Mouse (Mus musculus) limb, embryonic 12.5 days (tissue): ENCODE results near the gene Krt19. TPM values are rescaled to one million over a fixed set of nuclear protein-coding genes. Genes with fewer than 3 reads are reported as not detected.

ENCODE experiments used
- ATAC-seq: fragments of 200-750 bp; cut with Nextera tagmentation; 2 replicates; pipeline ENCODE4 v1.8.0; 2017; ENCODE audit warnings: low read depth, moderate TSS enrichment; ENCODE audit not compliant: insufficient number of reproducible peaks, insufficient read depth, low FRiP score, low TSS enrichment
- H3K27ac ChIP-seq: fragments of 300-500 bp; sonication (generic); 2 replicates; pipeline ENCODE4 v1.5.1; 2016; ENCODE audit warnings: mild to moderate bottlenecking, moderate library complexity
- H3K27me3 ChIP-seq: fragments of 300-500 bp; sonication (generic); 2 replicates; pipeline ENCODE4 v1.6.1; 2016; ENCODE audit warnings: mild to moderate bottlenecking, moderate library complexity
- H3K36me3 ChIP-seq: fragments of 300-500 bp; sonication (generic); 2 replicates; pipeline ENCODE4 v1.6.1; 2016; ENCODE audit warnings: mild to moderate bottlenecking, moderate library complexity
- H3K4me1 ChIP-seq: fragments of 300-500 bp; sonication (generic); replicated peaks from 2 replicates; pipeline ENCODE4 v1.6.1; 2016
- H3K4me2 ChIP-seq: fragments of 300-500 bp; sonication (generic); 2 replicates; pipeline ENCODE4 v1.6.1; 2016; ENCODE audit warnings: mild to moderate bottlenecking, moderate library complexity
- H3K4me3 ChIP-seq: fragments of 300-500 bp; sonication (generic); replicated peaks from 2 replicates; pipeline ENCODE4 v1.5.1; 2016; ENCODE audit warnings: mild to moderate bottlenecking
- H3K9ac ChIP-seq: fragments of 300-500 bp; sonication (generic); replicated peaks from 2 replicates; pipeline ENCODE4 v1.6.1; 2016; ENCODE audit warnings: mild to moderate bottlenecking, moderate library complexity
- H3K9me3 ChIP-seq: fragments of 300-500 bp; sonication (generic); 2 replicates; pipeline ENCODE4 v1.6.1; 2016; ENCODE audit warnings: mild to moderate bottlenecking, moderate library complexity
- WGBS: fragments of 180-500 bp; shearing (Covaris S2); methylation state at CpG from one replicate; pipeline ENCODE4 v1.1.7; 2016; 5-methylcytosine and 5-hydroxymethylcytosine counted together
- polyA plus RNA-seq: library from polyadenylated mRNA; unstranded; fragments of >200 nt; fragmentation: Nextera tagmentation; extraction: Ambion mirVana; gene quantifications from 2 replicates; pipeline ENCODE4 v1.2.1, GENCODE M21; 2016

Gene Krt19
- polyA plus RNA-seq, 1 experiment from 2014 or later: 8.4 TPM

- 62% methylated on average over 7 of the region's 7 CpGs for WGBS
- Histone ChIP-seq H3K4me1 (peaks cover 27% of the 10 kb centered on the region), H3K27me3 (0 out of 2 replicates have a peak, but pooled peaks cover 3% of the 10 kb centered on the region), H3K9ac (no peak within 1 kb of the TSS), H3K36me3 (no peaks in the 10 kb centered on the region), H3K27ac (no peak within 1 kb of the TSS), H3K4me3 (no peak within 1 kb of the TSS), H3K9me3 (no peaks in the 10 kb centered on the region), H3K4me2 (no peak within 1 kb of the TSS)
- no peak for ATAC-seq
Observed at GRCm38 (mm10) chr11:100135731-100136130, 12.7 kb downstream of the Krt19 start, which contains the start of gene Krt15. Krt15 (minus strand) TSS chr11:100135928.

- no peak for ATAC-seq
- Histone ChIP-seq H3K4me1 (no peaks in the 10 kb centered on the region), H3K4me3 (no peak overlapping the region), H3K27ac (no peak overlapping the region), H3K4me2 (no peak overlapping the region), H3K27me3 (no peaks in the 10 kb centered on the region), H3K36me3 (no peaks in the 10 kb centered on the region), H3K9me3 (no peaks in the 10 kb centered on the region), H3K9ac (no peak overlapping the region)
- 66% methylated on average over 7 of the region's 7 CpGs for WGBS
Observed at GRCm38 (mm10) chr11:100124901-100125300, 23.6 kb downstream of the Krt19 start.

DNA sequence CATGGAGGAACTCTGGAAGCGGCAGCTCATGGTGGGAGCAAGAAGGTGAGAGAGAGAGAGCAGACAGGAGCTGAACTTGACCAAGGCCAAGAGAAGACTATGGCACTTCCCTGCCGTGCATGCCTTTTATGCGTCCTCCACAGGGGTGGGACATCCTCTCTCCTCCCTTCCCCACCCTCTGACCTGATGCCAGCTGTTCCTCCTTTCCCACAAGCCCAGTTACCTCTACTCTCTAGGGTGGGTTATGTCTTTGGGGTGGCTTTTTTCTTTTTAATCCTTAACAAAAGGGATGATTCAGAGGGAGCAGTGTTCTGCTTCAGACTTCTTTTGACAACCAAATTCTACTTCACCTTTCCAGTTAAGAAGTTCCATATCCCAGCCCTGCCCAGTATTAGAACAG, 27.0 kb downstream of the Krt19 start, which contains the start of gene Krt13:
Gene Krt13 (minus strand): TSS at position 101 of the 400 bp plus-strand sequence.
- ATAC-seq: no peak
- Histone ChIP-seq H3K4me1 (no peaks in the 10 kb centered on the region), H3K4me2 (no peak within 1 kb of the TSS), H3K9me3 (no peaks in the 10 kb centered on the region), H3K36me3 (no peaks in the 10 kb centered on the region), H3K27me3 (no peaks in the 10 kb centered on the region), H3K9ac (no peak within 1 kb of the TSS), H3K4me3 (no peak within 1 kb of the TSS), H3K27ac (no peak within 1 kb of the TSS)
- WGBS: 85% methylated on average over 3 of the region's 3 CpGs

DNA sequence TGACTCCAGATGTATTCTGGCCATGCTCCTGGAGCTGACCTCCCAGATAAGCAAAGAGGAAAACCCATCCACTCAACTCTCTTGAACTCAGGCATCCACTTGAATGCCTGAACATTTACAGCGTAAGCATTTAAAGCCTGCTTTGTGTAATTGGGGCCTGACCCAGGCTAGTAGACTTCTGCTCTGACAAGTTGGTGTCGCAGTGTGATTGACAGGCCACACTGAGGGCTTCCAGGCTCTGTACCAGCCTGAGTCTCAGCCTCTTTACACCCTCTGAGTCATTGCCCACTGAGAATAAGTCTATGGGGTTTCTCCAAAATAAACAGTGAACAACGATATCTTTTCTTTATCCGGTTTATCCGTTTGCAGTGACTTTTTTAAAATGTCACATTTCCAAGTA, 28.1 kb downstream of the Krt19 start:
- no peak for ATAC-seq
- WGBS: 88% methylated on average over 5 of the region's 5 CpGs
- H3K4me1 ChIP-seq: no peaks in the 10 kb centered on the region

DNA sequence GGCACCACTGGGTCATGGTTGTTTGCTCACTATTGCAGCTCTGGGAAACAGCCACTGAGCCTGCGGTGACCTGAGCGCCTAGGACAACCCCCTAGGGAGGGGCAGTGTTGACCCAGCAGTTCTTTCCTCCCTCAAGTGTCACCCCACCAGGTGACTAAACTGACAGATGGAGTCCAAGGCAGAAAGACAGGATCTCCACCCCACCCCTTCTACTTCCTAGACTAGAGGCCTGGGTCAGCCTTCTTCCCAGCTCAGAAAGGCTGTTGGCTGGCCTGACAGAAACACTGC, 34.8 kb downstream of the Krt19 start:
- Histone ChIP-seq H3K9ac (no peak overlapping the region), H3K4me3 (no peak overlapping the region), H3K4me1 (peaks cover 8% of the 10 kb centered on the region; the same call in 1 of the 2 replicates), H3K36me3 (no peaks in the 10 kb centered on the region), H3K27ac (no peak overlapping the region), H3K9me3 (no peaks in the 10 kb centered on the region), H3K27me3 (no peaks in the 10 kb centered on the region), H3K4me2 (no peak overlapping the region)
- no peak for ATAC-seq
- WGBS: 61% methylated on average over 2 of the region's 2 CpGs

More for the DNA sequence above, 28.1 kb downstream of the Krt19 start:
- Histone ChIP-seq H3K9ac (no peak overlapping the region), H3K9me3 (no peaks in the 10 kb centered on the region), H3K4me3 (no peak overlapping the region), H3K27me3 (no peaks in the 10 kb centered on the region), H3K36me3 (no peaks in the 10 kb centered on the region), H3K4me2 (no peak overlapping the region), H3K27ac (no peak overlapping the region)

DNA sequence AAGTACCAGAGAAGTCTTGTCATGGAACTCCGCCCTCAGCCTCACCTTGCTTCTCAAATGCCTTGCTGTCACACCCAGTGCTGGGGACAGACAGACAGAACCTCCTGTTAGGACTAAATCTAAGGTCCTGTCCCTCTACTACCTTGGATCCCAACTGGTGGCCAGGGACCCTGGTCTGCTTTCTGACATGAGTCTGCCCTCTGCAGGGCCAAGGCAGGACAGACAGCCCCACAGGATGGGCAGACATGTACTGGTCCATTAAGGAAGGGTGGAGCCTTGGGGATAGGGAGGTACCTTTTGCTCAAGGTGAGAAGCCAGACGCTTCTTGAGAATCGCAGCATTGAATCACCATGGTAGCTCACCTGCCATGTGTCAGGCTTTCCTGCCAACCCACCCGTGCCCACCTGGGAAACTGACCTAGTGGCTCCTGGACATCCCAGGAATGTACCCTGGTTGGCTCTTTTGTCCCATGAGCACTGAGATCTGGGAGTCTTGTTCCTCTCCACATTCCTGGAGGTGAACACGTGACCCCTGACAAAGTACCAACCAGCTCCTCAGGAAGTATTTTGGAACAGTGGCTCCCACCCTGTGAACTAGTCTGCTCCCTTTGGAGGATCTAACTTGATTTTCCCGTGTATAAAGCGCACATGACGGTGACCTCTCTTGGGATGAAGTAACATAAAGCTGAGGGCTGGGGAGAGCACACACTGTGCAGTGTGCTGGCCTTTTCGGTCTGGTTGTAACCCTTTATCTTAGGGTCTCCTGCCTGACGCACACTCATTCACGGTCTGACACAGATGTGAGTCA, 35.3 kb downstream of the Krt19 start:
- no peak overlapping the region for H3K9ac ChIP-seq
- no peak for ATAC-seq
- H3K4me2 ChIP-seq: no peak overlapping the region
- no peaks in the 10 kb centered on the region for H3K36me3 ChIP-seq
- no peak overlapping the region for H3K4me3 ChIP-seq
- 85% methylated on average over 11 of the region's 11 CpGs for WGBS
- no peak overlapping the region for H3K27ac ChIP-seq
- peaks cover 8% of the 10 kb centered on the region; the same call in 1 of the 2 replicates for H3K4me1 ChIP-seq
- H3K27me3 ChIP-seq: no peaks in the 10 kb centered on the region
- H3K9me3 ChIP-seq: no peaks in the 10 kb centered on the region

- ATAC-seq: no peak
- H3K27ac ChIP-seq: no peak within 1 kb of the TSS
Observed at GRCm38 (mm10) chr11:100105576-100106122, 42.8 kb downstream of the Krt19 start, which contains the start of gene Krt36. Krt36 (minus strand) TSS chr11:100105626.

DNA sequence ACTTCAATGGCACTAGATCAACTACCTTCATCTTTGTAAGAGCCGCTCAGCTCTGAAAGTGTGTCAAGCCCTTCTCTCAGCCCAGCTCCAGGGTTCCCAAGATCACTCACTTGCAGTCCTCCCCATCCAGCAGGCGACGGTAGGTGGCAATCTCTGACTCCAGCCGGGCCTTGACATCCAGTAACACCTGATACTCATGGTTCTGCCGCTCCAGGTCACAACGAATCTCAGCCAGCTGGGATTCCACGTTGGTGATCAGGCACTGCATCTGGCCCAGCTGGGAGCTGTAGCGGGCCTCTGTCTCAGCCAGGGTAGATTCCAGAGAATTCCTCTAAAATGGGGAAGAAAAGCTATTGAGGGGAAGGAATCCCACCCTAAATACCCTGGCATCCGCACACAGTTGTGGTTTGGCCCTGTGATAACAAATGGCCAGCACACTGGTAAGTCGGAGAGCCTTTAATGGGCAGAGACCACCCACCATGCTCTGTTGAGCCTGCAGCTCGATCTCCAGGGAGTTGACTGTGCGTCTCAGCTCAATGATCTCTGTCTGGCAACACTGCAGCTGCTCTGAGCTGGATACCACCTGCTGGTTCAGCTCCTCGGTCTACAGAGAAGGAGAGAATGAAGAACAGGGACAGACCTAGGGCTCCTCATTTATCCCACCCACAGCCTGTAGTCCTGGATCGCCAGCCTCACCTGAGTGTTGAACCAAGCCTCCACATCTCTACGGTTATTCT, 45.6 kb downstream of the Krt19 start:
- Histone ChIP-seq H3K4me3 (no peak overlapping the region), H3K27ac (no peak overlapping the region), H3K4me2 (no peak overlapping the region), H3K27me3 (0 out of 2 replicates have a peak, but pooled peaks cover 2% of the 10 kb centered on the region), H3K9ac (no peak overlapping the region), H3K9me3 (no peaks in the 10 kb centered on the region), H3K4me1 (peaks cover 4% of the 10 kb centered on the region; the same call in 1 of the 2 replicates), H3K36me3 (no peaks in the 10 kb centered on the region)
- 0 out of 2 replicates have a peak, but pooled peaks have one; percentile 20 for ATAC-seq
- WGBS: 56% methylated on average over 15 of the region's 15 CpGs

More at GRCm38 (mm10) chr11:100105576-100106122, 42.8 kb downstream of the Krt19 start, which contains the start of gene Krt36:
- Histone ChIP-seq H3K27me3 (no peaks in the 10 kb centered on the region), H3K4me1 (no peaks in the 10 kb centered on the region), H3K9me3 (no peaks in the 10 kb centered on the region), H3K4me2 (no peak within 1 kb of the TSS), H3K36me3 (no peaks in the 10 kb centered on the region), H3K9ac (no peak within 1 kb of the TSS), H3K4me3 (no peak within 1 kb of the TSS)
- 68% methylated on average over 6 of the region's 6 CpGs for WGBS

DNA sequence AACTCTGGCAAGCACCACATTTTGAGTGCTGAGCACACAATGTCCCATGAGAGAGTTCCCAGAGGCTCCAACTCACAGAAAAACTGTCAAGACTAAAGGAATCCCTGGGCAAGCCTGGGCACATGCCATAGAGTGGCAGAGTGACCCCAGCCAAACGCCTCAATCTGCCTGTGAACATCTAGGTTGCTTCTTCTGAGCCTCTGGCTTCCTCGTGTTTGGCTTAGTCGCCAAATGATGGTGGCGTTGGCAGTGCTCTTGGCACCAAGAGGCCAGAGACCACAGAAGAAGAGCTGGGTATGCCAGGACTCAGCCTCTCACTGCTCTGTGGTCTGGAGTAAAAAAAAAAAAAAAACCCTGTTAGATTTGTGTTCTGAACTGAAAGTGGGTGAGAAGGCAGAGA, 48.1 kb downstream of the Krt19 start:
- Histone ChIP-seq H3K9me3 (no peaks in the 10 kb centered on the region), H3K4me2 (no peak overlapping the region), H3K9ac (no peak overlapping the region), H3K36me3 (no peaks in the 10 kb centered on the region), H3K4me3 (no peak overlapping the region), H3K27ac (no peak overlapping the region), H3K4me1 (peaks cover 16% of the 10 kb centered on the region), H3K27me3 (0 out of 2 replicates have a peak, but pooled peaks cover 5% of the 10 kb centered on the region)
- ATAC-seq: no peak
- 76% methylated on average over 4 of the region's 4 CpGs for WGBS

DNA sequence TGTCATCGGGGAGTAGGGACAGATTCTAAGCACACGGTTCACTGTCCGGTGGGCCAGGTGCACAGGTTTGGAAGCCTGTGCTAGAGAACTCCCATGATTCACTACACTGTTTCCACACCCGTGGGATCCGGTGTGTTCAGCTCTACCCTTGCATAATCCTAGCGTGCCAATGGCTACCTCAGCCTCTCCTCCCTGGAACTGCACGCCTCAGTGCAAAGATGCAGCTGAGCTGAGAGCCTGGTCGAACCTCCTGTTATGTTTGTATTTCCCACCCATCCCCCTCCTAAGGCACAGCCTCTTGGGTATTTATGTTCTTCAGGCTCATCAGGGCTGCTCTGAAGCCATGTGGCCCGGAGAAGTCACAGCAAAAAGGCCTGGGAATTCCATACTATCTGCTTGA, 50.6 kb downstream of the Krt19 start:
- peaks cover 16% of the 10 kb centered on the region for H3K4me1 ChIP-seq
- H3K4me2 ChIP-seq: no peak overlapping the region
- H3K4me3 ChIP-seq: no peak overlapping the region
- ATAC-seq: no peak
- no peaks in the 10 kb centered on the region for H3K36me3 ChIP-seq
- H3K27me3 ChIP-seq: peaks cover 5% of the 10 kb centered on the region; the same call in 1 of the 2 replicates
- WGBS: 77% methylated on average over 9 of the region's 9 CpGs
- no peak overlapping the region for H3K27ac ChIP-seq
- no peak overlapping the region for H3K9ac ChIP-seq
- H3K9me3 ChIP-seq: no peaks in the 10 kb centered on the region

GRCm38 (mm10) chr11:100096141-100096540, 52.3 kb downstream of the Krt19 start, which contains the start of gene Krt35:
Krt35 (minus strand) TSS chr11:100096241.
- no peak within 1 kb of the TSS for H3K4me3 ChIP-seq
- H3K9me3 ChIP-seq: no peaks in the 10 kb centered on the region
- H3K36me3 ChIP-seq: no peaks in the 10 kb centered on the region
- ATAC-seq: no peak
- H3K27ac ChIP-seq: no peak within 1 kb of the TSS
- H3K9ac ChIP-seq: no peak within 1 kb of the TSS
- peaks cover 16% of the 10 kb centered on the region for H3K4me1 ChIP-seq
- 23% methylated on average over 9 of the region's 9 CpGs for WGBS
- H3K27me3 ChIP-seq: peaks cover 5% of the 10 kb centered on the region; the same call in 1 of the 2 replicates
- H3K4me2 ChIP-seq: 0 out of 2 replicates have a peak within 1 kb of the TSS, but pooled peaks have one; percentile 6
